Comparison of ENCODE assay signal across 22 mouse cellular contexts in the genomic region with DNA sequence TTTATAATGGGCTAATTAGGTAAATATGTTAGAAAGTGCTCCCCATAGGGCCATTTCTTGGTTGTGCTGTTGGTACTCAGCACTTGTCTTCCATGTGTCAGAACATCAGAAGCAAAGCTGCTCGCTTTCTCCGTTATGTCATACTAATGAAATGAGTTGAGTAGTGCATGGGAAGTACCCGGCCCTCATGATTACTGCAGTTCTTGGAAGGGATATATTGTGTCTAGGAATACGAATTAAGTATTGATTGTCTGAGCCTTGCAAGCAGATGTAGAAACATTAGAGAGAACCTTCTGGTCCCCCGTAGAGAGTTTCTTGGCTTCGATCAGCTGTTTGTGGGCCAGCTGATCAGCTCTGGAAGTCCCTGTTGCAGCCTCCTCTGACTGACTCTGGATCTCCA.
"Had no signal": no experiment of that assay in that cellular context is flagged by ENCODE, and none has a peak within 500 bp of the region (broad histone marks: within the 10 kb centered on the region; RNA-seq: fewer than 3 reads in every experiment).

No protein-coding gene starts in this region.

- H3K4me3 ChIP-seq: left cerebral cortex, adult 2 months; limb, embryonic 12.5 days; liver, embryonic 12.5 days; liver, embryonic 15.5 days; lung, embryonic 15.5 days; megakaryocyte, embryonic 14.5 days; midbrain, embryonic 10.5 days; midbrain, embryonic 13.5 days; neural tube, embryonic 13.5 days had no signal

- H3K9me3 ChIP-seq: limb, embryonic 12.5 days; liver, embryonic 12.5 days; lung, embryonic 15.5 days; midbrain, embryonic 10.5 days; midbrain, embryonic 13.5 days; neural tube, embryonic 13.5 days had no signal

- H3K4me1 ChIP-seq: limb, embryonic 12.5 days; liver, embryonic 12.5 days; liver, embryonic 15.5 days; lung, embryonic 15.5 days; megakaryocyte, embryonic 14.5 days; midbrain, embryonic 10.5 days; midbrain, embryonic 13.5 days; neural tube, embryonic 13.5 days had no signal

- H3K36me3 ChIP-seq: limb, embryonic 12.5 days; liver, embryonic 12.5 days; liver, embryonic 15.5 days; lung, embryonic 15.5 days; midbrain, embryonic 10.5 days; midbrain, embryonic 13.5 days; neural tube, embryonic 13.5 days had no signal

- H3K27ac ChIP-seq: left cerebral cortex, adult 2 months; limb, embryonic 12.5 days; liver, embryonic 12.5 days; liver, embryonic 15.5 days; lung, embryonic 15.5 days; midbrain, embryonic 10.5 days; midbrain, embryonic 13.5 days; neural tube, embryonic 13.5 days had no signal

- H3K27me3 ChIP-seq: limb, embryonic 12.5 days; liver, embryonic 12.5 days; liver, embryonic 15.5 days; lung, embryonic 15.5 days; megakaryocyte, embryonic 14.5 days; midbrain, embryonic 13.5 days; neural tube, embryonic 13.5 days had no signal

- DNase-seq: kidney, adult 18-20 months; kidney, adult 9 months; kidney, postnatal 14 days; kidney, postnatal 4 days; layer of hippocampus, postnatal 36 days; liver; lung, adult 18-20 months; lung, postnatal 10 days; lung, postnatal 36 days; retina, postnatal 1 day; right cerebral cortex, postnatal 25 days; thymus, adult 18-20 months; thymus, postnatal 36 days had no signal

- H3K4me2 ChIP-seq: limb, embryonic 12.5 days; liver, embryonic 12.5 days; liver, embryonic 15.5 days; lung, embryonic 15.5 days; midbrain, embryonic 13.5 days; neural tube, embryonic 13.5 days had no signal

- H3K9ac ChIP-seq: limb, embryonic 12.5 days; liver, embryonic 12.5 days; liver, embryonic 15.5 days; lung, embryonic 15.5 days; midbrain, embryonic 13.5 days; neural tube, embryonic 13.5 days had no signal

- ATAC-seq: liver, embryonic 12.5 days; midbrain, embryonic 13.5 days had no signal
